Mouse (Mus musculus) kidney, embryonic 16.5 days (tissue): ENCODE results near the gene Troap. TPM values are rescaled to one million over a fixed set of nuclear protein-coding genes. Genes with fewer than 3 reads are reported as not detected.
A peak's percentile ranks its signal among the peaks of the same experiment; 100 is the strongest.

Source experiments
- ATAC-seq: fragments of 200-750 bp; cut with Nextera tagmentation; 2 replicates; pipeline ENCODE4 v1.8.0; 2017; ENCODE audit warnings: moderate TSS enrichment; ENCODE audit not compliant: low FRiP score, low TSS enrichment
- H3K27ac ChIP-seq: fragments of 300-500 bp; sonication (generic); 2 replicates; pipeline ENCODE4 v1.5.1; 2014; ENCODE audit warnings: low read length
- H3K27me3 ChIP-seq: fragments of 300-500 bp; sonication (generic); 2 replicates; pipeline ENCODE4 v1.6.1; 2014; ENCODE audit warnings: low read length, control low read depth, mixed read lengths; ENCODE audit not compliant: insufficient read depth
- H3K36me3 ChIP-seq: fragments of 300-500 bp; sonication (generic); 2 replicates; pipeline ENCODE4 v1.6.1; 2014; ENCODE audit warnings: low read length, control low read depth, mixed read lengths; ENCODE audit not compliant: insufficient read depth
- H3K4me1 ChIP-seq: fragments of 300-500 bp; sonication (generic); 2 replicates; pipeline ENCODE4 v1.6.1; 2014; ENCODE audit warnings: low read length, control low read depth, mixed read lengths; ENCODE audit not compliant: insufficient read depth
- H3K4me2 ChIP-seq: fragments of 300-500 bp; sonication (generic); replicated peaks from 2 replicates; pipeline ENCODE4 v1.6.1; 2014; ENCODE audit warnings: low read depth, low read length
- H3K4me3 ChIP-seq: fragments of 300-500 bp; sonication (generic); 2 replicates; pipeline ENCODE4 v1.5.1; 2014; ENCODE audit warnings: mild to moderate bottlenecking, low read length
- H3K9ac ChIP-seq: fragments of 300-500 bp; sonication (generic); replicated peaks from 2 replicates; pipeline ENCODE4 v1.6.1; 2014; ENCODE audit warnings: low read length
- H3K9me3 ChIP-seq: fragments of 300-500 bp; sonication (generic); 2 replicates; pipeline ENCODE4 v1.6.1; 2016; ENCODE audit warnings: low read length, control low read depth
- WGBS: fragments of 180-500 bp; shearing (Covaris S2); extraction: QIAGEN DNeasy Blood & Tissue Kit; methylation state at CpG from one replicate; pipeline ENCODE4 v1.1.7; 2014; 5-methylcytosine and 5-hydroxymethylcytosine counted together
- polyA plus RNA-seq: library from polyadenylated mRNA; unstranded; fragments of >200 nt; fragmentation: Nextera tagmentation; extraction: Ambion mirVana; gene quantifications from 2 replicates; pipeline ENCODE4 v1.2.1, GENCODE M21; 2015

Troap gene
- polyA plus RNA-seq, 1 experiment from 2014 or later: 35.8 TPM

GRCm38 (mm10) chr15:99122642-99123041 lies 48.3 kb downstream of the Troap start:
- no peak for ATAC-seq
- Histone ChIP-seq H3K36me3 (no peaks in the 10 kb centered on the region), H3K27ac (no peak overlapping the region), H3K27me3 (no peaks in the 10 kb centered on the region), H3K4me1 (peaks cover 11% of the 10 kb centered on the region), H3K4me3 (no peak overlapping the region), H3K9me3 (no peaks in the 10 kb centered on the region), H3K9ac (no peak overlapping the region), H3K4me2 (no peak overlapping the region)
- 43% methylated on average over 2 of the region's 2 CpGs for WGBS

GRCm38 (mm10) chr15:99125711-99126080 lies 51.3 kb downstream of the Troap start, which contains the start of gene Spats2:
TSS of gene Spats2 (plus strand) at chr15:99125916.
- WGBS: under 1% methylated on average over 12 of the region's 12 CpGs
- H3K27me3 ChIP-seq: no peaks in the 10 kb centered on the region
- H3K27ac ChIP-seq: peak within 1 kb of the TSS; percentile 94
- no peaks in the 10 kb centered on the region for H3K36me3 ChIP-seq
- H3K4me2 ChIP-seq: peak within 1 kb of the TSS; percentile 77
- H3K9ac ChIP-seq: peak within 1 kb of the TSS; percentile 95
- no peaks in the 10 kb centered on the region for H3K9me3 ChIP-seq
- peaks cover 29% of the 10 kb centered on the region for H3K4me1 ChIP-seq
- no peak for ATAC-seq
- peak within 1 kb of the TSS; percentile 86 for H3K4me3 ChIP-seq

GRCm38 (mm10) chr15:99126081-99126815 lies 51.9 kb downstream of the Troap start:
- Histone ChIP-seq H3K9me3 (no peaks in the 10 kb centered on the region), H3K4me2 (peak overlapping the region; percentile 77), H3K9ac (peak overlapping the region; percentile 95), H3K27me3 (no peaks in the 10 kb centered on the region), H3K36me3 (no peaks in the 10 kb centered on the region), H3K27ac (peak overlapping the region; percentile 94), H3K4me3 (peak overlapping the region; percentile 86), H3K4me1 (peaks cover 29% of the 10 kb centered on the region)
- under 1% methylated on average over 89 of the region's 115 CpGs for WGBS
- peak; percentile 89 for ATAC-seq

- Histone ChIP-seq H3K4me3 (peak overlapping the region; percentile 86), H3K4me1 (peaks cover 31% of the 10 kb centered on the region), H3K36me3 (no peaks in the 10 kb centered on the region), H3K27me3 (no peaks in the 10 kb centered on the region), H3K27ac (peak overlapping the region; percentile 94), H3K9ac (peak overlapping the region; percentile 95), H3K4me2 (peak overlapping the region; percentile 77), H3K9me3 (no peaks in the 10 kb centered on the region)
- under 1% methylated on average over 31 of the region's 35 CpGs for WGBS
- ATAC-seq: peak; percentile 21; the same call in 1 of the 2 replicates
These were observed 52.5 kb downstream of the Troap start for GRCm38 (mm10) chr15:99126816-99127365.

- Histone ChIP-seq H3K4me2 (peak overlapping the region; percentile 77), H3K4me3 (peak overlapping the region; percentile 86), H3K4me1 (peaks cover 31% of the 10 kb centered on the region), H3K9me3 (no peaks in the 10 kb centered on the region), H3K9ac (peak overlapping the region; percentile 52), H3K27me3 (no peaks in the 10 kb centered on the region), H3K36me3 (no peaks in the 10 kb centered on the region), H3K27ac (no peak overlapping the region)
- ATAC-seq: no peak
- WGBS: 64% methylated on average over 6 of the region's 6 CpGs
These were observed 53.6 kb downstream of the Troap start for GRCm38 (mm10) chr15:99127851-99128522.

- no peaks in the 10 kb centered on the region for H3K9me3 ChIP-seq
- no peak overlapping the region for H3K4me2 ChIP-seq
- H3K27me3 ChIP-seq: no peaks in the 10 kb centered on the region
- H3K27ac ChIP-seq: peak overlapping the region; percentile 21
- WGBS: 67% methylated on average over 11 of the region's 11 CpGs
- no peak overlapping the region for H3K4me3 ChIP-seq
- no peaks in the 10 kb centered on the region for H3K36me3 ChIP-seq
- ATAC-seq: no peak
- H3K9ac ChIP-seq: 0 out of 2 replicates have a peak overlapping the region, but pooled peaks have one; percentile 1
- peaks cover 31% of the 10 kb centered on the region for H3K4me1 ChIP-seq
These were observed 55.1 kb downstream of the Troap start for GRCm38 (mm10) chr15:99129441-99129840.

- 41% methylated on average over 22 of the region's 22 CpGs for WGBS
- H3K4me3 ChIP-seq: no peak overlapping the region
- 0 out of 2 replicates have a peak overlapping the region, but pooled peaks have one; percentile 1 for H3K9ac ChIP-seq
- peaks cover 31% of the 10 kb centered on the region for H3K4me1 ChIP-seq
- peak; percentile 20; the same call in 1 of the 2 replicates for ATAC-seq
- H3K27ac ChIP-seq: peak overlapping the region; percentile 21
- no peaks in the 10 kb centered on the region for H3K9me3 ChIP-seq
- H3K27me3 ChIP-seq: no peaks in the 10 kb centered on the region
- H3K4me2 ChIP-seq: no peak overlapping the region
- H3K36me3 ChIP-seq: no peaks in the 10 kb centered on the region
These were observed 55.9 kb downstream of the Troap start for GRCm38 (mm10) chr15:99129956-99130910.
